Mouse (Mus musculus) embryonic fibroblast, embryonic 13.5 days (primary cell): Measurements from ENCODE around the gene Akap6. TPM values are rescaled to one million over a fixed set of nuclear protein-coding genes. Genes with fewer than 3 reads are reported as not detected.
"Not testable (repeated sequence)": the region's sequence is repeated elsewhere in the genome, so short reads cannot be mapped to it uniquely, and the experiment has no call there.

Experiments used
- H3K27ac ChIP-seq: 2 replicates; pipeline ENCODE4 v1.5.1; 2012; ENCODE audit warnings: low read length, control low read depth, inconsistent platforms; ENCODE audit not compliant: insufficient read depth
- H3K4me1 ChIP-seq: 2 replicates; pipeline ENCODE4 v1.6.1; 2011; ENCODE audit warnings: low read length; ENCODE audit not compliant: control insufficient read depth, insufficient read depth
- H3K4me3 ChIP-seq: 2 replicates; pipeline ENCODE4 v1.5.1; 2011; ENCODE audit warnings: mild to moderate bottlenecking, control low read depth, low read length; ENCODE audit not compliant: insufficient read depth
- CTCF ChIP-seq: IDR thresholded peaks from 2 replicates; pipeline ENCODE4 v1.5.1; 2011; ENCODE audit warnings: mild to moderate bottlenecking, control low read depth, low read length, moderate library complexity, borderline replicate concordance; ENCODE audit not compliant: insufficient read depth
- POLR2A ChIP-seq: IDR thresholded peaks from 2 replicates; pipeline ENCODE4 v1.6.1; 2011; ENCODE audit warnings: low read depth, mild to moderate bottlenecking, control low read depth, low read length, moderate library complexity
- polyA plus RNA-seq: library from polyadenylated mRNA; stranded (reverse); fragments of >200 nt; gene quantifications from 2 replicates; pipeline ENCODE4 v1.2.4, GENCODE M21; 2011; ENCODE audit warnings: low read depth; ENCODE audit not compliant: missing spikeins, insufficient read length

Akap6 gene
- polyA plus RNA-seq, 1 experiment: 1.3 TPM

DNA sequence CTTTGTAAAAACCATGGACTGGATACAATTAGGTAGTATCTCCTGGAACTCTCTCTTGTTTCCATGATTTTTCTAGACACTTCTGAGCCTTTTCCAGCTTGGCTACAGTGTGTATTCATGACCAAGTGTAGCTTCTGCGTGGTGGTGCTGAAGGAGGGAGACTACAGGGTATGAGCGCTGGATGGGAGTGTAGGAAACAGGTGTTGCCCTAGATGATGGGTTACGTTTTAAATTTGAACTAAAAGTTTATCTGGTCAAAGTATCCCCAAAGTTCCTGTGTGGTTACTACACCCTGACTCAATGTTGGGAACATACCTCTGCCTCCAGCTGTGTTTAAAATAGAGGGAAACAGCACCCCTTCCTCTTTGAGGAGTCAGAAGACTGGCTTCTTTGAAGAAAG is 12.2 kb downstream of the Akap6 start:
- Histone ChIP-seq H3K4me1 (no peaks in the 10 kb centered on the region), H3K27ac (no peak overlapping the region), H3K4me3 (no peak overlapping the region)
- TF ChIP-seq POLR2A (no peak), CTCF (no peak)

DNA sequence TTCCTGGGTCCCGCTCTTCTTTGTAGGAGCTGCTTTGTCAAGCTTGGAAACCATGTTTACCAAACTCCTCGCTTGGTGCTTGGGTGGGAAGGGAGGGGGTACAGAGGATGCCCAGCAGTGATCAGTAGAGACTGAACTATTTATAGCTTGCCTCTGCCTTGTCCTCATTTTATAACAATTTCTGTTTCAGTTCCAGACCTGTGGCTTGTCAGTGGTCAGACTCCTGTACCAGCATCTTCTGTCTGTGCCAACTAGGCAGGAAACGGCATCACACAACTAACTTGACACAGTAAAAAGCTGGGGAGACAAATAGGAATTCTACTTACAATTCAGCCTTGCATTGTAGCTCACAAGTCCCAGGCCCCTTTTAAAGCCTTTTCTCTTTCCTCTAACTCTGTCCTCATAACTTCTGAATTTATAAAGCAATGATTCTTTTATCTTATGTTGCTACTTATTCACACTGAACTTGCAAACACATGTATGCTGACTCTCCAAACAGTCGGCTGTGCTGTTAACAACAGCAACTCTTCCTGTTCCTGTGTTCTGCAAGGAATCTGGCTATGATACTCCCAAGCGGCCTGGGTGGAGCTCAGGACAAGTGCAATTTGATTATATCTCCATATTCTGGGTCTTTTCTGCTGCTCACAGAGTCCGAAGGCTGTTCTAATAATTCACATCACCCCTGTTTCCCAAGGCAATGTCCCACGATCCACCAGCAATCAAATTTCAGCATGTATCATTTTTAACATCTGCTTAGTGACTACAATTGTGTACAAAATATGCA is 12.9 kb downstream of the Akap6 start:
- H3K4me1 ChIP-seq: no peaks in the 10 kb centered on the region
- no peak for TF ChIP-seq POLR2A
- no peak for TF ChIP-seq CTCF
- no peak overlapping the region for H3K4me3 ChIP-seq
- no peak overlapping the region for H3K27ac ChIP-seq

DNA sequence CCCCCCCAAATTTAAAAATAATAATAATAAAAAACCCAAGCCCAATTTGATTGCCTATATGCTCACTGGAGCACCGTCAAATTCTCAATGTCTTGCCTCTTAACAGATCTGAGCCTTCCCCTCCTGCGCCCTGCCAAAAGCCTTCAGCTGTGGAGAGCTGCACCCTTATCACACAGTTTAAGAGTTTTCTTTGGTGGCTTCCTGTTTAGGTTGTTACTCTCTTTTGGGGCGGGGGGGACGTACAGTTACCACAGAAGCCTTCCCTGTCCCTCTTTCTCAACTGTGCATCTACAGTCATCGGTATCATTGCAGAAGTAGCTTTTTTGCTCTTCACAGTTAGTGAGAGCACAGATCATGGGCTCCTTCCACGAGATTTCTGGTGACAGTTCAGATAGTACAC is 19.2 kb downstream of the Akap6 start:
- no peaks in the 10 kb centered on the region for H3K4me1 ChIP-seq
- H3K4me3 ChIP-seq: no peak overlapping the region
- H3K27ac ChIP-seq: no peak overlapping the region
- TF ChIP-seq POLR2A (no peak), CTCF (no peak)

DNA sequence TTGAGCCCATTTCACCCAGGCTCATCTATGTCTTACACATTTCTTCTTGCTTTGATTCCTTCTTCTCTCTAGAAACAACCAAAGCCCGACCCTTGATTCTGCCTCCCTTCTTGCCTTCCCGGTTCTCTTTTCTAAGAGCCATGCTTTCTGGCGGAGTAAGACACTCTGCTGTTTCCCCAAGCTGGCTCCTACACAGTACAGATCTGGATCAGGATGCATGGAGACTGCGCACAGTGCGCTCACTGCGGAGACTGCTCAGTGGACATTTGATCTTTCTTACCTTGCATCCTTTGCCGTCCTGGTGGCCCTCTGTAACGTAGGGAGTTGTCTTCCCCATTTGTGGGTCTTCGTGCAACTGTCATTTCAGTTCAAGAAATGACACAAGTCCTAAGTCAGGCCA is 20.0 kb downstream of the Akap6 start:
- Histone ChIP-seq H3K4me1 (no peaks in the 10 kb centered on the region), H3K27ac (no peak overlapping the region), H3K4me3 (no peak overlapping the region)
- TF ChIP-seq POLR2A (no peak), CTCF (no peak)

DNA sequence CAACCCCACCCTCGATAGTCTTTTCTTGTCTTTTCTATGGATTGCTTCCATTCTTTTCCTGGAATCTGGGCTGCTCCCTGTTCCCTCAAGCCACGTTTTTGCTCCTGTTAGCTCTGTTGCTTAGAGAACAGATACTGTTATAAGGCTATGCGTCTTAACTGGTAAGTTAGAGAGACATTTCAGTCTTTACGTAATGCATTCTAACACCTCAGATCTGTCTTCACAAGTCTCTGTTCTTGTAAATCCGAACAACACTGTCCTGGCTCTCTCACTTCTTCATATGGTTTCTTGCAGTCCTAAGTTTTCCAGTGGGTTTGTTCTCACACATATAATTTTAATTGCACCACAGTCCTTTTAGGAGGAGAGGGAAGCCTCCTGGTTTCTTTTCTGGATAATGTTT is 20.5 kb downstream of the Akap6 start:
- Histone ChIP-seq H3K4me3 (no peak overlapping the region), H3K27ac (no peak overlapping the region), H3K4me1 (no peaks in the 10 kb centered on the region)
- TF ChIP-seq POLR2A: no peak
- no peak for TF ChIP-seq CTCF

DNA sequence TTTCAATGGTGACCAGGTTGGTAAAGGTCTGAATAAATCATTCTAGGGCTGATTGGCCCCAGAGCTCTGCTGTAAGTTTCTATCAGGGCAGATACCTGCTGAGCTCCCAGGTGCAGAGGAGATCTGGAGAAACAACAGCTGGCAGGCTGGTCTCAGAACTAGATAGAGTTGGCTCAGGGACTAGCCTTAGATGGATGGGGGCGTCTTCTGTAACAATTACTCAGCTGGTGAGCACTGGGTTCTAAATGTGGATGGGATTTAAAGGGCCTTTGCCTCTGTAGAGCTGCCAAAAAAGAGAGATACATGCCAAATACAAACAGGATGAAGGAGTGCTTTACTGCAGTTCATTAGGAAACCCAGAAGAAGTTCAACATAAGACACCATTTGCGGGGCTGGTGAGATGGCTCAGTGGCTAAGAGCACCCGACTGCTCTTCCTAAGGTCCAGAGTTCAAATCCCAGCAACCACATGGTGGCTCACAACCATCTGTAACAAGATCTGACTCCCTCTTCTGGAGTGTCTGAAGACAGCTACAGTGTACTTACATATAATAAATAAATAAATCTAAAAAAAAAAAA is 24.9 kb downstream of the Akap6 start:
- H3K27ac ChIP-seq, H3K4me3 ChIP-seq, H3K4me1 ChIP-seq: not testable (repeated sequence)

DNA sequence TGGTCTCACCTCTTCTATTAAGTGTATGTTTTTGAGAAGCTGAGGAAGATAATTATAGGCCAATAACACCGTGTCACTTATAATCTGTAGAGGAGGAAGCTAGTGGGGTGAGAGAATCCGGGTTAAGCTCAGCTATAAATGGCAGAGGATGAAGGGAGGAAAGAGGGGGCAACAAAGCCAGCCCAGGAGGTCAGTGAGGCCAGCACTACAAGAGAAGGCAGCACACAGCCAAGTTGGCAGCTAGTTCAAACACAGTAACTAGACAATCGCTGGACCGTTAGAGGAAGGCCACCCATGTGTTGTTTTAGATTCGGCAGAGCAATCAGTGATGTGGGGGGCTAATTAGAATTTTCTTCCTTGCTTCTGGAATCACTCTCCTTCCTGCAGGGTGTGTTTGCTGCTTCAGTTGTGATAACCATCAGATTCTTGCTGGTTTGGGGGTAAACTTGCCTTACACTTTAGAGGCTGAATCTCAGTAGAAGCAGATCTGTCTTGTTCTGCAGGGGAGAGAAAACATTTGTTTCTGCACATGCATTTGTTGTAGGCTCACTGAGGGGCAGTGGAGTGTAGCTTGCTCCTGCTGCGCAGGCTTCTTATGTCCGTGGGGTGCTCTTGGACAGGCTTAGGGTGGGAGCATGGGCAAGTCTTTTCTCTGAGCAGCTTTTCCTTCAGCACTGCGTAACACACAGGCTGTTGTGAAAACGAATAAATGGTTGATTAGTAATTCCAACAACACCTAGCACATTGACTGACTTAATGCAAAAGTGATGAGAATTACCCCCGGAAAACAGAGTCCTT is 27.4 kb downstream of the Akap6 start:
- no peak overlapping the region for H3K27ac ChIP-seq
- H3K4me3 ChIP-seq: no peak overlapping the region
- H3K4me1 ChIP-seq: no peaks in the 10 kb centered on the region
- TF ChIP-seq CTCF (no peak), POLR2A (no peak)

DNA sequence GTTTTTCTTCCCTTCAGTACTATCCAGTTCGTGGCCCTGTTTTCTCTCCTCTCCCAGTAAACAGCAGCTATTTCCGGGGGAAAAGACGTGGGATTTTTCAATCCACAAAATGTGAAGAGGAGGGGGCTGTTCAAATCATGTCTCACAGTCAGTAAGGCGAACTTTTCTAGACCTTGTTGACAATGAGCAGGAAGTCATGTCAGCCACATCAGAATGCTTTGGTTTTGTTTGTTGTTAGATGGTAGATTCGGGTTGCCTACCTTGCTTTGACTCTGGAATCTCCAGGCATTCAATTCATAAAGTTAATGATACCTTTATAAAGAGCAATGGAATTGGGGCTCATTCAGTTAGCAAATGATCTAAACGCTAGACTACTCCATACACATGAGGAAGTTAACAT is 30.2 kb downstream of the Akap6 start:
- Histone ChIP-seq H3K4me3 (no peak overlapping the region), H3K4me1 (no peaks in the 10 kb centered on the region), H3K27ac (no peak overlapping the region)
- TF ChIP-seq CTCF (no peak), POLR2A (no peak)

DNA sequence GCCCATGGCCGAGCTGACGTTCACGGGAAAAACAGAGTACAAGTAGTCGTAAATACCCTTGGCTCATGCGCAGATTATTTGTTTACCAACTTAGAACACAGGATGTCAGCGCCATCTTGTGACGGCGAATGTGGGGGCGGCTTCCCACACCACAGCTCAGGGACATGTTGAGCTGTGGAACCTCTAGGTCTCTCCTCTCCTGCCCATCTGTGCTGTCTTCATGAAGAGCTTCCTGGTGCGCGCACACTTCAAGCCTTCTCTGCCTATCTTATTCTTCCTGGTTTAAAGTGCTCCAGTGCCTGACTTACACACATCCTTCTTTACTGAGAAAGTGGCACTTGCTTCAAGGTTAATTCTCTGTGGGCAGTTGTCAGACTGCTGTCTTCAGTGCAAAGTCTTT is 36.0 kb downstream of the Akap6 start:
- not testable (repeated sequence) for H3K4me1 ChIP-seq, H3K27ac ChIP-seq, H3K4me3 ChIP-seq

DNA sequence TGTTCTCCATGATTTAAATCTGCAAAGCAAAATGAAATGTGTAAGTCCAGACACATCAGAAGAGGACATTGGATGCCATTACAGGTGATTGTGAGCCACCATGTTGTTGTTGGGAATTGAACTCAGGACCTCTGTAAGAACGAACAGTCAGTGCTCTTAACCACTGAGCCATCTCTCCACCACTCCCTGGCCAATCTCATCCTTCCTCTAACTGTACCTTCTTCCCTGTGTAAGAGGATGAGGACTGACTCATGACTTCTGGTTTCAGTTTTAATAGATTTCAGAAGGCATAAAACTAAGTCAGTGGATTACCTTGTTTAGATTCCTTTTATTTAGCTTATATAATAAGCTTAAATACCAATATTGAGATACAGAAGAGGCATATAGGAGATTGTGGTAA is 38.0 kb downstream of the Akap6 start:
- H3K4me1 ChIP-seq: no peaks in the 10 kb centered on the region
- no peak for TF ChIP-seq POLR2A
- TF ChIP-seq CTCF: no peak
- H3K27ac ChIP-seq: no peak overlapping the region
- H3K4me3 ChIP-seq: no peak overlapping the region

DNA sequence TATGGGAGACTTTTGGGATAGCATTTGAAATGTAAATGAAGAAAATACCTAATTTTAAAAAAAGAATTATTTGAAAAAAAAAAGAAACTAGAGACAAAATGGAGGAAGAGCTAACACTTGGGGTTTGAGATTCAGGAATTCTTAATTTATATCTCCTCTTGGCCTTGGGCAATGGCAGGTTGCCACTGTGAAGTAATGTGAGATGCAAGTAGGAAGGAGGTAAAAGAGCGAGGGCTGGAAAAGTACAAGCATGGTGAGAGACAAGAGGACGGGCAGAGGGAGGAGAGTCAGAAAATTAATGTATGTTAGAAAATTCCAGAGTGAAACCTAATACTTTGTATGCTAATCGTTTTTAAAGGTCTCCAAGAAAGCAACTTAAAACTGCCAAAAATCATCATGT is 40.1 kb downstream of the Akap6 start:
- TF ChIP-seq POLR2A (no peak), CTCF (no peak)
- Histone ChIP-seq H3K4me1 (no peaks in the 10 kb centered on the region), H3K4me3 (no peak overlapping the region), H3K27ac (no peak overlapping the region)
